Mouse (Mus musculus) lung, embryonic 15.5 days (tissue): ENCODE results near the gene Tmem131. TPM values are rescaled to one million over a fixed set of nuclear protein-coding genes. Genes with fewer than 3 reads are reported as not detected.

Experiments
- ATAC-seq: fragments of 200-750 bp; cut with Nextera tagmentation; 2 replicates; pipeline ENCODE4 v1.8.0; 2017; ENCODE audit warnings: moderate number of reproducible peaks, borderline replicate concordance; ENCODE audit not compliant: low FRiP score, low TSS enrichment; ENCODE audit errors: extremely low read depth
- H3K27ac ChIP-seq: fragments of 300-500 bp; sonication (generic); 2 replicates; pipeline ENCODE4 v1.5.1; 2015; ENCODE audit warnings: moderate library complexity, mild to moderate bottlenecking, inconsistent platforms
- H3K27me3 ChIP-seq: fragments of 300-500 bp; sonication (generic); 2 replicates; pipeline ENCODE4 v1.6.1; 2015; ENCODE audit warnings: inconsistent platforms
- H3K36me3 ChIP-seq: fragments of 300-500 bp; sonication (generic); 2 replicates; pipeline ENCODE4 v1.6.1; 2015; ENCODE audit warnings: inconsistent platforms
- H3K4me1 ChIP-seq: fragments of 300-500 bp; sonication (generic); 2 replicates; pipeline ENCODE4 v1.6.1; 2015; ENCODE audit warnings: inconsistent platforms
- H3K4me2 ChIP-seq: fragments of 300-500 bp; sonication (generic); 2 replicates; pipeline ENCODE4 v1.6.1; 2015; ENCODE audit warnings: inconsistent platforms, mild to moderate bottlenecking, moderate library complexity
- H3K4me3 ChIP-seq: fragments of 300-500 bp; sonication (generic); 2 replicates; pipeline ENCODE4 v1.5.1; 2015; ENCODE audit warnings: mild to moderate bottlenecking, inconsistent platforms
- H3K9ac ChIP-seq: fragments of 300-500 bp; sonication (generic); 2 replicates; pipeline ENCODE4 v1.6.1; 2015; ENCODE audit warnings: inconsistent platforms
- H3K9me3 ChIP-seq: fragments of 300-500 bp; sonication (generic); 2 replicates; pipeline ENCODE4 v1.6.1; 2016; ENCODE audit warnings: inconsistent platforms
- WGBS: fragments of 180-500 bp; shearing (Covaris S2); methylation state at CpG from one replicate; pipeline ENCODE4 v1.1.7; 2015; 5-methylcytosine and 5-hydroxymethylcytosine counted together
- polyA plus RNA-seq: library from polyadenylated mRNA; unstranded; fragments of >200 nt; fragmentation: Nextera tagmentation; extraction: Ambion mirVana; gene quantifications from 2 replicates; pipeline ENCODE4 v1.2.1, GENCODE M21; 2015

Gene Tmem131
- polyA plus RNA-seq, 1 experiment from 2014 or later: 11.4 TPM

- Histone ChIP-seq H3K27me3 (no peaks in the 10 kb centered on the region), H3K4me2 (no peak overlapping the region), H3K4me1 (peaks cover 27% of the 10 kb centered on the region), H3K36me3 (no peaks in the 10 kb centered on the region), H3K27ac (no peak overlapping the region), H3K9me3 (no peaks in the 10 kb centered on the region), H3K4me3 (no peak overlapping the region), H3K9ac (no peak overlapping the region)
- 50% methylated on average over 7 of the region's 7 CpGs for WGBS
- ATAC-seq: no peak
Observed at GRCm38 (mm10) chr1:36936567-36936966, 6.9 kb downstream of the Tmem131 start.

- H3K36me3 ChIP-seq: no peaks in the 10 kb centered on the region
- H3K4me1 ChIP-seq: peaks cover 23% of the 10 kb centered on the region
- no peaks in the 10 kb centered on the region for H3K27me3 ChIP-seq
- no peak overlapping the region for H3K9ac ChIP-seq
- 52% methylated on average over 6 of the region's 6 CpGs for WGBS
- H3K4me3 ChIP-seq: no peak overlapping the region
- H3K9me3 ChIP-seq: no peaks in the 10 kb centered on the region
- no peak overlapping the region for H3K27ac ChIP-seq
- no peak overlapping the region for H3K4me2 ChIP-seq
- ATAC-seq: no peak
Observed at GRCm38 (mm10) chr1:36934778-36935177, 8.7 kb downstream of the Tmem131 start.

GRCm38 (mm10) chr1:36933965-36934585 is 9.4 kb downstream of the Tmem131 start:
- H3K27me3 ChIP-seq: no peaks in the 10 kb centered on the region
- no peak overlapping the region for H3K27ac ChIP-seq
- H3K4me2 ChIP-seq: no peak overlapping the region
- WGBS: 67% methylated on average over 8 of the region's 8 CpGs
- no peaks in the 10 kb centered on the region for H3K9me3 ChIP-seq
- peaks cover 26% of the 10 kb centered on the region for H3K4me1 ChIP-seq
- no peak overlapping the region for H3K9ac ChIP-seq
- no peaks in the 10 kb centered on the region for H3K36me3 ChIP-seq
- ATAC-seq: no peak
- H3K4me3 ChIP-seq: no peak overlapping the region

- no peaks in the 10 kb centered on the region for H3K9me3 ChIP-seq
- no peak overlapping the region for H3K9ac ChIP-seq
- H3K27me3 ChIP-seq: no peaks in the 10 kb centered on the region
- peaks cover 30% of the 10 kb centered on the region for H3K4me1 ChIP-seq
- H3K4me3 ChIP-seq: no peak overlapping the region
- no peak overlapping the region for H3K27ac ChIP-seq
- no peak overlapping the region for H3K4me2 ChIP-seq
- no peak for ATAC-seq
- no peaks in the 10 kb centered on the region for H3K36me3 ChIP-seq
- WGBS: 90% methylated on average over 1 of the region's 1 CpGs
Observed at GRCm38 (mm10) chr1:36932231-36932630, 11.2 kb downstream of the Tmem131 start.

GRCm38 (mm10) chr1:36930911-36931310 is 12.6 kb downstream of the Tmem131 start:
- Histone ChIP-seq H3K27me3 (no peaks in the 10 kb centered on the region), H3K27ac (no peak overlapping the region), H3K36me3 (no peaks in the 10 kb centered on the region), H3K4me2 (no peak overlapping the region), H3K4me1 (peaks cover 26% of the 10 kb centered on the region), H3K9me3 (no peaks in the 10 kb centered on the region), H3K4me3 (no peak overlapping the region), H3K9ac (no peak overlapping the region)
- no peak for ATAC-seq
- WGBS: 81% methylated on average over 8 of the region's 8 CpGs

GRCm38 (mm10) chr1:36929996-36930395 is 13.5 kb downstream of the Tmem131 start:
- WGBS: 88% methylated on average over 2 of the region's 2 CpGs
- Histone ChIP-seq H3K4me1 (peaks cover 29% of the 10 kb centered on the region), H3K9ac (no peak overlapping the region)

GRCm38 (mm10) chr1:36928357-36929330 is 14.8 kb downstream of the Tmem131 start:
- no peak overlapping the region for H3K27ac ChIP-seq
- no peaks in the 10 kb centered on the region for H3K27me3 ChIP-seq
- H3K36me3 ChIP-seq: no peaks in the 10 kb centered on the region
- no peaks in the 10 kb centered on the region for H3K9me3 ChIP-seq
- H3K9ac ChIP-seq: no peak overlapping the region
- 57% methylated on average over 6 of the region's 6 CpGs for WGBS
- ATAC-seq: no peak
- no peak overlapping the region for H3K4me2 ChIP-seq
- no peak overlapping the region for H3K4me3 ChIP-seq
- peaks cover 22% of the 10 kb centered on the region for H3K4me1 ChIP-seq

More at GRCm38 (mm10) chr1:36929996-36930395, 13.5 kb downstream of the Tmem131 start:
- H3K27ac ChIP-seq: no peak overlapping the region
- ATAC-seq: no peak
- no peaks in the 10 kb centered on the region for H3K9me3 ChIP-seq
- H3K4me2 ChIP-seq: no peak overlapping the region
- H3K27me3 ChIP-seq: no peaks in the 10 kb centered on the region
- no peak overlapping the region for H3K4me3 ChIP-seq
- H3K36me3 ChIP-seq: no peaks in the 10 kb centered on the region

GRCm38 (mm10) chr1:36927569-36927968 is 15.9 kb downstream of the Tmem131 start:
- ATAC-seq: no peak
- H3K9ac ChIP-seq: no peak overlapping the region

GRCm38 (mm10) chr1:36926738-36927137 is 16.7 kb downstream of the Tmem131 start:
- H3K27ac ChIP-seq: no peak overlapping the region
- no peaks in the 10 kb centered on the region for H3K27me3 ChIP-seq
- H3K4me3 ChIP-seq: no peak overlapping the region
- H3K9ac ChIP-seq: no peak overlapping the region
- H3K9me3 ChIP-seq: no peaks in the 10 kb centered on the region
- H3K4me1 ChIP-seq: peaks cover 31% of the 10 kb centered on the region
- WGBS: 76% methylated on average over 6 of the region's 6 CpGs
- no peaks in the 10 kb centered on the region for H3K36me3 ChIP-seq
- no peak overlapping the region for H3K4me2 ChIP-seq
- no peak for ATAC-seq

More at GRCm38 (mm10) chr1:36927569-36927968, 15.9 kb downstream of the Tmem131 start:
- Histone ChIP-seq H3K4me2 (no peak overlapping the region), H3K9me3 (no peaks in the 10 kb centered on the region), H3K36me3 (no peaks in the 10 kb centered on the region), H3K4me1 (peaks cover 26% of the 10 kb centered on the region), H3K27me3 (no peaks in the 10 kb centered on the region), H3K4me3 (no peak overlapping the region), H3K27ac (no peak overlapping the region)
- 74% methylated on average over 2 of the region's 2 CpGs for WGBS

GRCm38 (mm10) chr1:36926246-36926645 is 17.2 kb downstream of the Tmem131 start:
- 86% methylated on average over 4 of the region's 4 CpGs for WGBS
- Histone ChIP-seq H3K4me1 (peaks cover 36% of the 10 kb centered on the region), H3K4me2 (no peak overlapping the region), H3K27me3 (no peaks in the 10 kb centered on the region), H3K9me3 (no peaks in the 10 kb centered on the region), H3K36me3 (no peaks in the 10 kb centered on the region), H3K9ac (no peak overlapping the region), H3K4me3 (no peak overlapping the region), H3K27ac (no peak overlapping the region)
- ATAC-seq: no peak

- Histone ChIP-seq H3K27ac (no peak overlapping the region), H3K4me3 (no peak overlapping the region), H3K36me3 (no peaks in the 10 kb centered on the region), H3K4me2 (no peak overlapping the region), H3K9ac (no peak overlapping the region), H3K27me3 (no peaks in the 10 kb centered on the region), H3K4me1 (peaks cover 41% of the 10 kb centered on the region), H3K9me3 (no peaks in the 10 kb centered on the region)
- no peak for ATAC-seq
- 48% methylated on average over 5 of the region's 5 CpGs for WGBS
Observed at GRCm38 (mm10) chr1:36925781-36926180, 17.7 kb downstream of the Tmem131 start.

- H3K9me3 ChIP-seq: no peaks in the 10 kb centered on the region
- H3K4me2 ChIP-seq: no peak overlapping the region
- no peak overlapping the region for H3K27ac ChIP-seq
- ATAC-seq: no peak
- no peaks in the 10 kb centered on the region for H3K27me3 ChIP-seq
- peaks cover 50% of the 10 kb centered on the region for H3K4me1 ChIP-seq
- no peak overlapping the region for H3K9ac ChIP-seq
- H3K4me3 ChIP-seq: no peak overlapping the region
- no peaks in the 10 kb centered on the region for H3K36me3 ChIP-seq
- WGBS: 84% methylated on average over 2 of the region's 2 CpGs
Observed at GRCm38 (mm10) chr1:36924853-36925252, 18.6 kb downstream of the Tmem131 start.
